Mouse (Mus musculus) heart, embryonic 14.5 days (tissue): Measurements from ENCODE around the gene Flad1. TPM values are rescaled to one million over a fixed set of nuclear protein-coding genes. Genes with fewer than 3 reads are reported as not detected.

Source experiments
- ATAC-seq: fragments of 200-750 bp; cut with Nextera tagmentation; 2 replicates; pipeline ENCODE4 v1.8.0; 2017; ENCODE audit warnings: low read depth, moderate TSS enrichment; ENCODE audit not compliant: insufficient number of reproducible peaks, insufficient read depth, low FRiP score
- H3K27ac ChIP-seq, 2 experiments: fragments of 200-500 bp in 1 of 2; fragments of 300-500 bp in 1 of 2; sonication (generic) in 1 of 2; replicated peaks in 1 of 2; 2 replicates each; pipeline ENCODE4 v1.5.1; 2012 to 2014; ENCODE audit warnings: low read depth in 2 of 2, low read length in 2 of 2, control low read depth in 1 of 2, mild to moderate bottlenecking in 1 of 2, mixed read lengths in 1 of 2; ENCODE audit not compliant: control insufficient read depth in 1 of 2, insufficient read depth in 1 of 2
- H3K27me3 ChIP-seq: fragments of 300-500 bp; sonication (generic); 2 replicates; pipeline ENCODE4 v1.6.1; 2014; ENCODE audit warnings: mild to moderate bottlenecking, low read length, control low read depth; ENCODE audit not compliant: control insufficient read depth, insufficient read depth
- H3K36me3 ChIP-seq: fragments of 300-500 bp; sonication (generic); 2 replicates; pipeline ENCODE4 v1.6.1; 2014; ENCODE audit warnings: mild to moderate bottlenecking, control low read depth, low read length, mixed read lengths; ENCODE audit not compliant: control insufficient read depth, insufficient read depth
- H3K4me1 ChIP-seq, 2 experiments: fragments of 200-500 bp in 1 of 2; fragments of 300-500 bp in 1 of 2; sonication (generic) in 1 of 2; 2 replicates each; pipeline ENCODE4 v1.6.1; 2012 to 2014; ENCODE audit warnings: low read length in 2 of 2, control low read depth in 1 of 2, mixed read lengths in 1 of 2; ENCODE audit not compliant: control insufficient read depth in 2 of 2, insufficient read depth in 2 of 2
- H3K4me2 ChIP-seq: fragments of 300-500 bp; sonication (generic); 2 replicates; pipeline ENCODE4 v1.6.1; 2014; ENCODE audit warnings: mild to moderate bottlenecking, low read length
- H3K4me3 ChIP-seq, 2 experiments: fragments of 200-500 bp in 1 of 2; fragments of 300-500 bp in 1 of 2; sonication (generic) in 1 of 2; 2 replicates each; pipeline ENCODE4 v1.5.1; 2012 to 2014; ENCODE audit warnings: low read length in 2 of 2, mild to moderate bottlenecking in 2 of 2, control low read depth in 1 of 2, low read depth in 1 of 2, moderate library complexity in 1 of 2; ENCODE audit not compliant: control insufficient read depth in 1 of 2, insufficient read depth in 1 of 2
- H3K9ac ChIP-seq: fragments of 300-500 bp; sonication (generic); 2 replicates; pipeline ENCODE4 v1.6.1; 2014; ENCODE audit warnings: mild to moderate bottlenecking, low read length
- H3K9me3 ChIP-seq: fragments of 300-500 bp; sonication (generic); 2 replicates; pipeline ENCODE4 v1.6.1; 2016; ENCODE audit warnings: low read length, control low read depth; ENCODE audit not compliant: control insufficient read depth
- WGBS: fragments of 180-500 bp; shearing (Covaris S2); extraction: QIAGEN DNeasy Blood & Tissue Kit; methylation state at CpG from one replicate; pipeline ENCODE4 v1.1.7; 2014; 5-methylcytosine and 5-hydroxymethylcytosine counted together
- polyA plus RNA-seq: library from polyadenylated mRNA; unstranded; fragments of >200 nt; fragmentation: Nextera tagmentation; extraction: Ambion mirVana; gene quantifications from 2 replicates; pipeline ENCODE4 v1.2.1, GENCODE M21; 2014

Flad1 gene
- 33.5 and 35.2 TPM in 2 replicates for polyA plus RNA-seq

- peak within 1 kb of the TSS; percentile 82 for H3K9ac ChIP-seq
- H3K4me2 ChIP-seq = peak within 1 kb of the TSS; percentile 87
- WGBS = 6% methylated on average over 28 of the region's 28 CpGs
- peak within 1 kb of the TSS; percentile 33 to 50; a peak in 2 of 4 replicates for H3K27ac ChIP-seq
- H3K27me3 ChIP-seq = no peaks in the 10 kb centered on the region
- H3K36me3 ChIP-seq = peaks cover 52% of the 10 kb centered on the region
- H3K4me1 ChIP-seq = peaks cover 6 to 11% of the 10 kb centered on the region in 2 experiments
- H3K9me3 ChIP-seq = no peaks in the 10 kb centered on the region
- peak; percentile 99 for ATAC-seq
- peak within 1 kb of the TSS; percentile 71 to 82 for H3K4me3 ChIP-seq
These were observed at the start of gene Flad1 for GRCm38 (mm10) chr3:89411490-89412393. TSS of gene Flad1 (minus strand) at chr3:89411870.

GRCm38 (mm10) chr3:89458965-89459807, 47.5 kb upstream of the Flad1 start:
- Histone ChIP-seq H3K4me3 (peak overlapping the region; percentile 64 to 78), H3K4me1 (peaks cover 5 to 22% of the 10 kb centered on the region in 2 experiments; a peak in 3 of 4 replicates), H3K27ac (peak overlapping the region; percentile 86 to 87), H3K27me3 (no peaks in the 10 kb centered on the region), H3K4me2 (peak overlapping the region; percentile 64), H3K9me3 (no peaks in the 10 kb centered on the region), H3K36me3 (0 out of 2 replicates have a peak, but pooled peaks cover 5% of the 10 kb centered on the region), H3K9ac (peak overlapping the region; percentile 81)
- ATAC-seq = peak; percentile 83
- WGBS = under 1% methylated on average over 36 of the region's 36 CpGs

DNA sequence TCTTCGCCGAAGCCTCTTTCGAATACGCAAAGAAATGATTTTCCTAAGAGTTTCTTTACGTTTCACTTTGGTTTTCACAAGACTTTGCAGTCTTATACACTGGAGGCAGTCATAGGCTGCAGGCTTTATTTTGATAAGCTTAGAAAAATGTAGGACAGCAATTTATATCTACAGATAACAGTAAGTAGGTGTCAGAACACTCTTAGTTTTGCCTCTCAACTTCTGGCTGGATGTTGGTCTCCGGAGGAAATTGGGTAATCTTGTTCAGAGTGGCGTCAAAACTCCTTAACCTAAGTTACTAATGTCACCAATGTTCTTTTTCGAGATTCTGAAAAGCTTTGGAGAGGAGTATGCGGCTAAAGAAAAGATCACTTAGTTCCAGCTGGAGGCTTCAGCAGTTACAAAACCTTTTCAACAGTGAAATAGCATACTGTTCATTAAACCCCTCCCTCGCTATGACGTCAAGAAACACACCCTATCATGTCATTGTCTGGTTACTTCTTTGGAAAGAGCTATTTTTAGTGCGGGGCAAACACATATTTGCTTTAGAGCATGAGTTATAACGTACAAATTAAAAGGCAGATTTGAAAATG, 46.8 kb upstream of the Flad1 start:
- no peak overlapping the region; the same call in 1 of the 2 replicates for H3K9ac ChIP-seq
- ATAC-seq = no peak
- peak overlapping the region; percentile 64 for H3K4me2 ChIP-seq
- H3K36me3 ChIP-seq = 0 out of 2 replicates have a peak, but pooled peaks cover 3% of the 10 kb centered on the region
- peak overlapping the region; percentile 12 to 86; a peak in 3 of 4 replicates for H3K27ac ChIP-seq
- H3K9me3 ChIP-seq = no peaks in the 10 kb centered on the region
- 45% methylated on average over 13 of the region's 13 CpGs for WGBS
- H3K27me3 ChIP-seq = no peaks in the 10 kb centered on the region
- peak overlapping the region in 1 of 2 experiments; percentile 64; a peak in 2 of 4 replicates for H3K4me3 ChIP-seq
- H3K4me1 ChIP-seq = peaks cover 5 to 22% of the 10 kb centered on the region in 2 experiments; a peak in 3 of 4 replicates

DNA sequence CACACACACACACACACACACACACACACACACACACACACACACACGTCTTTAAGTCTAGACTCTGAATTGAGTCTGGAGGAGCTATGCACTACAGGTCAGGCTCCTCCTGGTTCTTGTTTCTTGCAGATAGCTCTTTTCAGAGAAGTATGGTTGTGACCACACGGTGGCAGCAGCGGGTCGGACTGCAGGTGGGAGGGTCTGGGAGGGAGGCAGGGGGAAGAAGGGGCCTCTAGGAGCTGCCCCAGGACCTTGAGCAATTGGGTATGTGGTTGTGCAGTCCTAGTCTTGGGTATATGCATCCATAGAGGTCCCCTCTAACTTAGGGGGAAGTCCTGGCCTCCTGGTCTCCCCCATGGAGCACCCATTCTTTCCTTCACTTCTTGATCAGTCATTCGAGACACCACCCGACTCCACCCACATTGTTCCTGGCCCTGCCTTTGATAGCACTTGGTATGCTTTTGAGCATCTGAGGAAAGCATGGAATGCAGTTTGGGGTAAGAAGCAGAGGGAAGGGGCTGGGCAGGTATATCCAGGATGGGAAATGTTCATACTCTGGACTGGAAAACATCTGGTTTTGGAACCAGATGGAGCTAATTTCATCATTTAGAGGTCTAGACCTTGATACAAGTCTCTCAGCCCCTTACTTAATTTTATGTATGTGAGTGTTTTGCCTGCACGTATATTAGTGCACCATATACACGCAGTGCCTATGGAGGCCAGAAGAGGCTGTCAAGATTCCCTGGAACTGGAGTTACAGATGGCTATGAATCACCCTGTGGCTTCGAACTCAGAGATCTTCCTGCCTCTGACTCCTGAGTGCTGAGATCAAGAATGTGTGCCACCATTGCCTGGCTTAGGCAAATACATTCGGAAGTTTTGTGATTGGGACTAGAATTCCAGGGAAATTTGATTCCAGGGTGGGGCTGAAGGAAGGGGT, 45.3 kb upstream of the Flad1 start:
- Histone ChIP-seq H3K9ac (no peak overlapping the region), H3K4me2 (no peak overlapping the region), H3K9me3 (no peaks in the 10 kb centered on the region), H3K4me3 (no peak overlapping the region), H3K27me3 (no peaks in the 10 kb centered on the region), H3K36me3 (0 out of 2 replicates have a peak, but pooled peaks cover 2% of the 10 kb centered on the region), H3K4me1 (peaks cover 5 to 22% of the 10 kb centered on the region in 2 experiments; a peak in 3 of 4 replicates), H3K27ac (no peak overlapping the region)
- WGBS = 41% methylated on average over 10 of the region's 10 CpGs
- ATAC-seq = no peak; the same call in 1 of the 2 replicates

- no peak for ATAC-seq
- WGBS = 88% methylated on average over 1 of the region's 1 CpGs
- no peaks in the 10 kb centered on the region for H3K9me3 ChIP-seq
- H3K36me3 ChIP-seq = no peaks in the 10 kb centered on the region
- H3K27ac ChIP-seq = no peak overlapping the region
- no peaks in the 10 kb centered on the region for H3K27me3 ChIP-seq
- H3K4me3 ChIP-seq = no peak overlapping the region
- no peak overlapping the region for H3K9ac ChIP-seq
- no peak overlapping the region for H3K4me2 ChIP-seq
- peaks cover 15 to 29% of the 10 kb centered on the region in 2 experiments; a peak in 3 of 4 replicates for H3K4me1 ChIP-seq
These were observed 44.2 kb upstream of the Flad1 start for GRCm38 (mm10) chr3:89455786-89456285.

DNA sequence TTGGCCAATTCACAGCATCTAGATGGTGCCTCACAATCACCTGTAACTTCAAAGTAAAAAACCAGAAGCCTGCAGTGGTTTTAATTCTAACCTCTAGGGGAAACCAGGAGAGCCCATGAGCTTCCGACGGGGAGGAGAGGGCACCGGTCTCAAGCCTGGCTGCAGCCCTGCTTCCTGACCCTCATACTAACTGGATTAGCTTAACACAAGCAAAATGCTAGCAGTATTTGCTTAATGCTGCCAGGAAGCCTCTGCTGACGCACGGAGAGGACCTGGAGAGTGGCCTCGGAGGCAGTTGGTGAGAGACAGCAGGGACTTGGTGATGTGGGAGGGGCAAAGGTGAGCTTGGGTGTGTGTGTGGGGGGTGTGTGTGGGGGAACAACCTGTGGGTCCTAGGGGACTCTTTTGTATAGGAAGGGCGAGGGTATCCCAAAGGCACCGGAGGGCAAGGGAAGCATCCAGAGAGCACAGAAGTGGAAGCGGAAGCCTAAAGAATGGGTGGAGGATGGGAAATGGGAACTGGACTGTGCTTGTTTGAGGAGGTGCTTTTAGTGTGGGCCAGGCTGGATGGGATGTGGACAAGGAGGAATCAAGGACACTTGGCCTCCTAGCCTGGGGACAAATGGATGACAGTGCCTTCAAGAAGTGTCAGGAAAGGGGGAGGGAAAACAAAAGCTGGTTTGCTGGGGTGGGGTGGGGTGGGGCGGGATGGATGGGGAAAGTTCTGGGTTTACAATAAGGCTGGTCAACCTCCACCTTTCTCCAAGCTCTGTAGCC, 42.9 kb upstream of the Flad1 start, which contains the start of gene Pmvk:
Gene Pmvk (plus strand): TSS at position 141 of the 777 bp plus-strand sequence.
- Histone ChIP-seq H3K36me3 (0 out of 2 replicates have a peak, but pooled peaks cover 4% of the 10 kb centered on the region), H3K27me3 (no peaks in the 10 kb centered on the region), H3K27ac (no peak within 1 kb of the TSS), H3K4me2 (no peak within 1 kb of the TSS), H3K4me1 (peaks cover 20 to 27% of the 10 kb centered on the region in 2 experiments; a peak in 3 of 4 replicates), H3K9me3 (no peaks in the 10 kb centered on the region), H3K9ac (no peak within 1 kb of the TSS), H3K4me3 (no peak within 1 kb of the TSS)
- ATAC-seq = no peak
- 51% methylated on average over 10 of the region's 10 CpGs for WGBS
